Mouse (Mus musculus): ENCODE measurements around the gene Parp8. TPM values are rescaled to one million over a fixed set of nuclear protein-coding genes. Genes with fewer than 3 reads are reported as not detected.

Gene Parp8
- polyA plus RNA-seq, 1 experiment from 2014 or later, result 9.5 TPM

- Histone ChIP-seq H3K27ac (no peak overlapping the region), H3K4me1 (no peaks in the 10 kb centered on the region), H3K4me3 (no peak overlapping the region), H3K27me3 (ENCODE audit: poor library complexity, severe bottlenecking) (no peaks in the 10 kb centered on the region), H3K9me3 (no peaks in the 10 kb centered on the region), H3K36me3 (replicated peaks) (peaks cover 2% of the 10 kb centered on the region; the same call in 1 of the 2 replicates)
- 71% methylated on average over 1 of the region's 1 CpGs for WGBS
- no peak for DNase-seq (ENCODE audit: extremely low spot score, low spot score)
Observed at GRCm38 (mm10) chr13:116870221-116870620, 155.1 kb downstream of the Parp8 start.

DNA sequence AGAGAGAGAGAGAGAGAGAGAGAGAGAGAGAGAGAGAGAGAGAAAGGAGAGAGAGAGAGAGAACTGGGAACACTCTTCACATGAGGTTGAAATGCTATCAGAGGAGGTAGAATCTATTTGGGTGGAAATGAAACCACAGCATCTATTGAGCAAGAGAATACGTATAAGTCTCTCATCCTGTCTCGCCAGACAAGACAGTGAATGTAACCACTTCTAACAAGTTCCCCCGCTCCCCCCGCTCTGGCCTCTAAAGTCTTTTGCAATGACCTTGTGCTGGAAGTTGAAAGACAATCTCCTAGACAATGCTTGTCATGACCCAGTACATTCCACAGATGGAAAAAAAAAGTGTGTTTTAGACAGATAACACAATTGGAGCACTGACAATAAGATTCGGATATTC lies 181.4 kb downstream of the Parp8 start:
- Histone ChIP-seq H3K27me3 (ENCODE audit: poor library complexity, severe bottlenecking) (no peaks in the 10 kb centered on the region), H3K4me3 (no peak overlapping the region), H3K4me1 (no peaks in the 10 kb centered on the region), H3K9me3 (no peaks in the 10 kb centered on the region), H3K36me3 (replicated peaks) (no peaks in the 10 kb centered on the region), H3K27ac (no peak overlapping the region)
- DNase-seq (ENCODE audit: extremely low spot score, low spot score), result no peak
- 84% methylated on average over 5 of the region's 5 CpGs for WGBS

GRCm38 (mm10) chr13:116830984-116831383 lies 194.4 kb downstream of the Parp8 start:
- H3K36me3 ChIP-seq (replicated peaks), result no peaks in the 10 kb centered on the region
- H3K4me3 ChIP-seq, result no peak overlapping the region
- no peak for DNase-seq (ENCODE audit: extremely low spot score, low spot score)
- H3K27ac ChIP-seq, result no peak overlapping the region
- H3K4me1 ChIP-seq, result no peaks in the 10 kb centered on the region
- H3K27me3 ChIP-seq (ENCODE audit: poor library complexity, severe bottlenecking), result no peaks in the 10 kb centered on the region
- no peaks in the 10 kb centered on the region for H3K9me3 ChIP-seq

DNA sequence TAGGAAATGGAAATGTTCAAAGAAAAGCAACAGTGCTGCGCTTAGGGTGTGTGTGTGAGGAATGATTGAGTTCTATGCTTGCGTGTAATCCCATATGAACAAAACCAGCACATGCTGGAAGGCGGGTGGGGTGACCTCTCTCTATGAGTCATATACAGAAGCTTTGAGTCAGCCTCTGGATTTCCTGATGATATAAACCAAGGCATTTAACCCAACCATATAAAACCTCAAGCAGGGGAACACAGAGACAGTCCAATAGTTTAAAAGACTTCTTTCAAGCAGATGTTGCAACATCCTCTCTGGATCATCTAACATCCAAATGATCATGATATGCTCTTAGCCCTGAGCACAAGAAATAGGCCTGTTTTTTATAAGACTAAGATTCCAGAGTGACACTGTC lies 196.3 kb downstream of the Parp8 start:
- no peak overlapping the region for H3K27ac ChIP-seq
- no peaks in the 10 kb centered on the region for H3K36me3 ChIP-seq (replicated peaks)
- H3K4me3 ChIP-seq, result no peak overlapping the region
- no peaks in the 10 kb centered on the region for H3K27me3 ChIP-seq (ENCODE audit: poor library complexity, severe bottlenecking)
- H3K9me3 ChIP-seq, result no peaks in the 10 kb centered on the region
- H3K4me1 ChIP-seq, result no peaks in the 10 kb centered on the region
- 96% methylated on average over 3 of the region's 3 CpGs for WGBS
- no peak for DNase-seq (ENCODE audit: extremely low spot score, low spot score)

GRCm38 (mm10) chr13:116811456-116811855 lies 213.9 kb downstream of the Parp8 start:
- DNase-seq (ENCODE audit: extremely low spot score, low spot score), result no peak
- Histone ChIP-seq H3K4me3 (no peak overlapping the region), H3K4me1 (no peaks in the 10 kb centered on the region), H3K9me3 (no peaks in the 10 kb centered on the region), H3K27me3 (ENCODE audit: poor library complexity, severe bottlenecking) (no peaks in the 10 kb centered on the region), H3K36me3 (replicated peaks) (no peaks in the 10 kb centered on the region), H3K27ac (no peak overlapping the region)
- 83% methylated on average over 1 of the region's 1 CpGs for WGBS

Other genes starting within 250 kb of the Parp8 start
- gene Emb, start 183.0 kb upstream of the Parp8 start, polyA plus RNA-seq (2016; fragmentation: Nextera tagmentation; extraction: Ambion mirVana), result 69.5 and 70.1 TPM in 2 replicates
- gene Gm17509, start 195.5 kb upstream of the Parp8 start, polyA plus RNA-seq (2016; fragmentation: Nextera tagmentation; extraction: Ambion mirVana), result 0.94 and 1.1 TPM in 2 replicates

All from forebrain, embryonic 10.5 days (tissue).